Mouse (Mus musculus): ENCODE data around the gene Pradc1.
"Not testable (repeated sequence)": the region's sequence is repeated elsewhere in the genome, so short reads cannot be mapped to it uniquely, and the experiment has no call there.

Gene Pradc1

GRCm38 (mm10) chr6:85450697-85451663 is 790 bp downstream of the Pradc1 start, which contains the start of gene Cct7:
TSS of gene Cct7 (plus strand) at chr6:85451514.
- peak; percentile 100 for DNase-seq

DNA sequence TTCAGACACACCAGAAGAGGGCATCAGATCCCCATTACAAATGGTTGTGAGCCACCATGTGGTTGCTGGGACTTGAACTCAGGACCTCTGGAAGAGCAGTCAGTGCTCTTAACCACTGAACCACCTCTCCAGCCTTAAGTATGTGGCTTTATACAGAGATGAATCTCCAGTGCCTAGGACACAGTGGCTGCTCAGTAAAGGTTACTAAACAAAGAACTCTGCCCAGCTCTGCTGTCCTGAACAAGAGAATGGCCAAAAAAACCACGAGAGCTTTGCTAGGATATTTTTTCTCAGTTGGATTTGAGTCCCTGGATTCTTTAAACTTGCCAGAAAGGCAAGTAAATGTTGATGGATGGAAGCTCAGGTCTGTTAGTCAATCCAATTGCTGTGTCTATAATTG is 1.6 kb downstream of the Pradc1 start:
- not testable (repeated sequence) for DNase-seq

DNA sequence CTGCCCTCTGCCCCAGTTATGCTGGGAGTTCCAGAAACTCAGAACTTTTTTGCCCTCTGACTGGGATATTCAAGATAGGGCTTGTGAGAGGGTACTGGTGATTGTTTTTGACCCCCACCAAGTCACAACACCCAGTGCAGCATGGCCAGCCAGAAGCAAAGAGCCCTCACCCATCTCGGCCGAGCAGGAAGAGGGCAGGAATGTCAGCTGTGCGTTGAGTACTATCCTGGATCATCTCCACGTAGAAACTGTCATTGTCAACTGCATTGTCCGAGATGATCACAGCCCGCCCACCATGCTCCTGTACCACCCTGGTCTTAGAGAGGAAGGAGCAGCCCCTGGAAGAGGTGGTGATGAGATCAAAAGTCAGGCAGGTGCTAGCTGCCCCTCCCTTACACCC is 4.4 kb downstream of the Pradc1 start:
- DNase-seq, result no peak

DNA sequence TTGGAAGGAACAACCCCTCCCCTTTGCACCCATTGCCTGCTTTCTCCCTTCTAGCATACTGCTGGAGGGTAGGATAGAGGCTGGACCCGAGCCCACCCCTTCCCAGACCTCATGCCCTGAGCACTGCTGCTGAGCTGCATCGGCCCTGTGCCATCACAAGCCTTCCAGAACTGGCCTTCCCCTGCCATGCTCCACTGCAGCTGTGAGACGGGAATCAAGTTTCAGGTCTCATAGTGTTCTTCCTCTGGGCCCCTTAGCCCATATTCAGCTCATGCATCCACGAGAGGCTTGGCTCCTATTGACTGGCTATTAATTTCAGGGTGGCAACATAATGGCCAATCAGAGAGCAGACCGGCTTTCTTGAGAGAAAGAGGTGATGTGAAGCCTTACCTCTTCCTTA is 6.5 kb downstream of the Pradc1 start:
- DNase-seq, result no peak

DNA sequence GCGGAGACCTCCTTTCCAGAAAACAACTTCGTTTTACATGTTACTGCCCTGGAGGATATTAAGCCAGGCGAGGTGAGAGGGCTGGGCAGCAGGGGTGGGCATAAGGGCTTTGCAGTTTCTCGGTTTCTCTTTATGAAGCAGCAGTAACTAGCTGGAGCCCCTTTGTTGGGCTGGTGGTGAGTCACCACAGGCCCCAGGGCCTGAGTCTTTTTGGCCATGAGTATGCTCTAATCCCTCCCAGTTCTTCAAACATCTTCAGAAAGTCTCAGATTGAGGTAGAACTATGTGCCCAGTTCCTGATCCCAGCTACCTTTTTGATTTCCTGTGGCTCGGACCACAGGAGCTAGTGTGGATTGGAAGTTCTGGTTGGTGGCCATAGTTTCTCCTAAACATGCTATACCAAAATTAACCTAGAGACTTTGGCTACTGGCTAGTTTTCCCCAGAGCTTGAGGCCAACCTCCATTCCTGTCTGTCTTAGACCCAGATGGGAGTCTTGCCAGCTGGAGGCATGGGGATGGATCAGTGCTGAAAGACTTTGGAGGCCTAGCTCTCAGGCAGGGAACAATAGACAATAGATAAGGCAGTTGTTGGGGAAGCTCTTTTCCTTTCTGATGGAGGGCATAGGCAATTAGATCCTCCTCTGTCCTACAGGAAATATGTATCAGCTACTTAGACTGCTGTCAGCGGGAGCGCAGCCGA is 7.4 kb downstream of the Pradc1 start:
- DNase-seq, result no peak

- DNase-seq, result no peak
Measured at GRCm38 (mm10) chr6:85443488-85444233, 8.1 kb downstream of the Pradc1 start.

- DNase-seq, result no peak
Measured at GRCm38 (mm10) chr6:85441142-85441541, 10.6 kb downstream of the Pradc1 start.

DNA sequence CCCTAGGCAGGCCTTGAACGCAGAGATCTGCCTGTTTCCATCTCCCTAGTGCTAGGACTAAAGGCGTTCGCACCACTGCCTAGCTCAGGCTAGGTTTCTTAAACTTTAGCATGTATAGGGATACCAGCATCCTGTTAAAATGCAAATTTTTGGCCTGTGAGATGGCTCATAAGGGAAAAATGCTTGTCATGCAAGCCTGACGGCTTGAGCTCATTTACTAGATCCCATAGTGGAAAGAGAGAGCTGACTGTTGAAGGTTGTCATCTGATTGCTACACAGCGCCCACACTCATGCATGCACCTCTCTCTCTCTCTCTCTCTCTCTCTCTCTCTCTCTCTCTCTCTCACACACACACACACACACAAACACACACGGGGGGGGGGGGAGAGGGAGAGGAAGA is 15.1 kb downstream of the Pradc1 start:
- no peak for DNase-seq

GRCm38 (mm10) chr6:85436204-85436603 is 15.6 kb downstream of the Pradc1 start:
- DNase-seq, result no peak

GRCm38 (mm10) chr6:85433865-85434264 is 17.9 kb downstream of the Pradc1 start:
- no peak for DNase-seq

DNA sequence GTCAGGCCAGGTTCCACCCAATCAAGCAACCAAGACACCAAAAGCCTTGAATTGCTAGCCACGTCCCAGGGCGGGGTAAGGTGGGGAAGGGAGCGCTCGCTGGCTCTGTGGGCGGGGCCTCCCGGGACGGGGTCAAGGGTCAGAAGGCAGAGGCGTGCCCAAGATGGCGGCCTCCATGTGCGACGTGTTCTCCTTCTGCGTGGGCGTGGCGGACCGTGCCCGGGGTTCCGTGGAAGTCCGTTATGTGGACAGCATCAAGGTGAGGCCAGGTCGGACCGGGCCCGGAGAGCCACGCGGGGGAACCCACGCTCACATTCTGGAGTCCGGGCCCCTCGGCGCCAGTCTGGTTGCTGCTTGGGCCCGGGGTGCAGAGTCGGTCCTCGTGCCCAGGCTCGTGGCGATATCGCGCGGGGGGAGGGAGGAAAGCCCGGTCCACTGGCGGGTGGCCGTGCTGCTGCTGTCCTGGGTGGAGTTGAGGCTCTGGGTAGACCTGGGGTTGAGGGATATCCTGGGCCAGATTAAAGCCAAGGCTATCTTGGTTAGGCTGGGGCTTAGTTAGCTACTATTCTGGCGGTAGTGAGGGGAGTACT is 19.8 kb downstream of the Pradc1 start, which contains the start of gene Smyd5:
Gene Smyd5 (plus strand): TSS at position 148 of the 590 bp plus-strand sequence.
- DNase-seq, result peak; percentile 92

DNA sequence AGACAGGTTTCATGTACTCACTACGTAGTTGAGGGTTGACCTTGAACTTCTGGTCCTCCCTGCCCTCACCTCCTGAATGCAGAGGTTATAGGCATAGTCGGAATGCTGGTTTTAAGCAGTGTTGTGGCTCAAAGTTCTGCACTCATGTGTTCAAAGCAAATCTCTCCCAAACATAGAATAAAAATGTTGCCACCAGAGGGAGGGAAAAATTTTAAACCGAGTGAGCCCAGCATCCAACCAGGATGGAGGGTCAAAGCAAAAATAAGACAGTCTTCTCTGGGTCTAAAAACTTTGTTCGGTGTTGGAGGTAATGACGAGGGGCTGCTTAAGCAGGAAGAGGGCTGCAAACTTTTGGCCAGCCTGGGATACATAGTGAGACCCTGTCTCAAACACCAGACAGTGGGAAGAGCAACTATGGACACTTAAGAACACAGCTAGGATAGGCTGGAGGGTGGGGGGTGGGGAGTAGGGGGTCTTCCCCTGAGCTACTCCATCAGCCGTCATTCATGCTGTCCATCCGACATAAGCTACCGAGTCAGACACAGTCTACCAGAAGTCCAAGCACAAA is 20.4 kb downstream of the Pradc1 start:
- no peak for DNase-seq

- DNase-seq, result no peak
Measured at GRCm38 (mm10) chr6:85423836-85424379, 27.9 kb downstream of the Pradc1 start, which contains the start of gene Noto. TSS of gene Noto (plus strand) at chr6:85423886.

DNA sequence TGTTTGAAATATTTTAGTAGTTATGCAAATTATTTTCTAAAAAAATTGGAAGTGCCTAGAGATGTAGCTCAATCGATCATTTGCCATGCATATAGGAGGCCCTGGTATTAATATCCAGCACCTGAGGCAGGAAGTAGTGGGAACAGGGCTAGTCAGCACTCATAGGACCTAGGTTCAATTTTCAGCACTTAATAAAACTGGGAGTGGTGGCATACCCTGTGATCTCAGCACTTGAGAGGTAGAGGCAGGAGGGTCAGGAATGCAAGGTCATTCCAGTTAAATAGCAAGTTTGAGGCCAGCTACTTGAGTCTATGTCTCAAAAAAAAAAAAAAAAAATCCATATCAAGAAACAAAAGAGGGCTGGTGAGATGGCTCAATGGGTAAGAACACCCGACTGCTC is 32.6 kb downstream of the Pradc1 start:
- DNase-seq, result no peak

DNA sequence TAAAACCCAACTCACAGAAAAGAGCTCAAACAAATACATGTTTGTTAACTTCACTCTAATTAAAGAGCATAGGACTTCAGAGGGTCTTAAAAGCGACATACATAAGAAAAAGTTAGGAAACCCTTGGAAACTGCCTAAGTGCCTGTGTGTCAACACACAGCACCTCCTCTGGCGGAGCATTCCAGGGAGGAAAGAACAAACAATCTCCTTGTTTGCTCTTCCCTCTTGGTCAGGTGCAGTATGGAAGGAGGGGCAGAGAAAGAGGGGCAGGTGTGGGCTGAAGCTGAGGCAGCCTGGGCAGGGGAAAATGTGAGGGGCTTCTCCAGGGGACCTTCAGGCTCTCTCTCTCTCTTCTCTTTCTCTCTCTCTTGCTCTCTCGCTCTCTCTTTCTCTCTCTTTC is 35.9 kb downstream of the Pradc1 start:
- no peak for DNase-seq

DNA sequence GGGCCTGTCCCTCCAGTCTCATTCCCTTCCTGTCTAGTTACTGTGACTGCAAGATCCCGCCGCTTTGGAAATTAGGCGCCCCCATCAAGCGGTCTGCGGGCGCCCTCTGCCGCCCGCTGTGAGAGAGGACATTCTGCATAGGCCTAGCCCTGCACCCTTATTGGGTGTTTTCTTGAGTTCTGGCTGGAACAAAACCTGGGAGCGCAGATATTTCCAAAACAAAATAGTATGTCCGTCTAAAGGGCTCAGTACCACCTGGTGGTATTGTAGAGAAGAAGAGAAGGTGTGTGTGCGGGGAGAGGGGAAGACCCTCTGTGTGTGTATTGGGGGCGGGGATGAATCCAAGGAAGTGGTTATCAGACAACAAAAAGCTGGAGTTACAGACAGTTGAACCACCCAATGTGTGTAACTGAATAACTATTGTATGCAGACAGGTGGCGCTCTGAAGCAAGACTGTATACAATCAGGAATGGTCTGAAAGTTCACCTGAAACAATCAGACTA is 40.9 kb downstream of the Pradc1 start:
- peak; percentile 80 for DNase-seq

GRCm38 (mm10) chr6:85409003-85409402 is 42.8 kb downstream of the Pradc1 start:
- DNase-seq, result peak; percentile 38

DNA sequence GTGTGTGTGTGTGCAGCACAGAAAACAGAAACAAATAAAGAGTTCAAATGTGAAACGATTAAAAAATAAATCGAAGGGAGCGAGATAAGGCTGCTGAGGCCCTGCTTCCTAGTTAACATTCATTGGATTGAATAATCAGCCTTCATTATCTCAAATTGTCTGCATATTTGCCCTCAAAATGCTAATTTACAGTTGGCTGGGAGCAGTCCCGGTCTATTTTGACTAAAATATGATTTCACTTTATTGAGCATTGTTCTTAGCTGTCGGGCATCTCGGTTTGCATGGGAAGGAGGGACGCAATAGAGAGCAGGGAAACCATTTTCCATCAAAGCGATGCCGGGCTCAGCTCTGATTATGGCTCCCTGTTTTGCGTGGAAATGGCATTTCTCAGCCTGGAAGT is 48.7 kb downstream of the Pradc1 start:
- no peak for DNase-seq

DNA sequence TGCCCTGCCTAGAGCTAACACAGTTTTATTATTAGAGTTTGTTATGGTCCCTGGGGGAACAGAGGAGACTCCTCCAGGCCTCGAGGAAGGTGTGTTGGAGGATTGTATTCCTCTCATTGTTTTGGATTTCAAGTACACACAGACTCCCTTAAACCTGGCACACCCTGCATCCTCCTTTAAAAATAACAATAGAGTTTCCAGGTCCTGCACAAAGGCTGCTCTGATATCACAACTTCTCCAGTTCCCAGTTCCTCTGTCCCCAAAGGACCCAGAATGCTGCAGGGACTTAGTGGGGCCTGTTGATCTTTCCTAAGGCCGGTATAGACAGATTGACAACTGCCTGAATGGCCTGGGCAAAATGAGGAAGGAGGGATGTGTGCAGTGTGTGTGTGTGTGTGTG is 49.2 kb downstream of the Pradc1 start:
- DNase-seq, result no peak

GRCm38 (mm10) chr6:85399715-85400114 is 52.1 kb downstream of the Pradc1 start:
- peak; percentile 48 for DNase-seq

DNA sequence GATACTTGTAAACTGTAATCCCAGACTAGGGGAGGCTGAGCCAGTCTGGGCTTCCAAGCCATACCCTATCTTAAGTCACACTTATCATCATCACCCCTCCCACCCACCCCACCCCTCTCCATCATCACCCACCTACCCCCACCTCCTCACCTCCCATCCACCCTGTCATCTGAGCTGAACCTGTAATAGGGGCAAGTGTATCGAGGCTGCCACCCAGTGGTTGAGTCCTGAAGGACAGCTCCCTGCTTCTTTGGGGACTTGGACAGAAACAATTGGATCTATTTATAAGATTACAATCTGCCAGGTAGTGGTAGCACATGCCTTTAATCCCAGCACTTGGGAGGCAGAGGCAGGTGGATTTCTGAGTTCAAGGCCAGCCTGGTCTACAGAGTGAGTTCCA is 54.6 kb downstream of the Pradc1 start:
- peak; percentile 67 for DNase-seq

Data from kidney, postnatal 10 days (tissue).